ENCODE assay signal across 19 mouse cellular contexts in genomic region chr4:144913298-144914152, GRCm38 (mm10). TPM values are rescaled to one million over a fixed set of nuclear protein-coding genes. Genes with fewer than 3 reads are reported as not detected.
DNase-seq lines count a peak whose midpoint lies in the region; ATAC-seq and TF ChIP-seq lines count a peak whose summit lies in the region.
"Had no signal": no experiment of that assay in that cellular context is flagged by ENCODE, and none has a peak within 500 bp of the region (broad histone marks: within the 10 kb centered on the region; RNA-seq: fewer than 3 reads in every experiment).

No protein-coding gene starts in this region.

- H3K9ac ChIP-seq in liver, embryonic 13.5 days: no peak overlapping the region
- H3K9ac ChIP-seq in stomach, postnatal 0 days (ENCODE audit: low read length): no peak overlapping the region
- no peak overlapping the region for H3K9ac ChIP-seq in forebrain, embryonic 16.5 days (replicated peaks; ENCODE audit: low read depth, low read length)
- no peak overlapping the region for H3K9ac ChIP-seq in midbrain, embryonic 13.5 days (replicated peaks)
- H3K9ac ChIP-seq: forebrain, embryonic 15.5 days; limb, embryonic 13.5 days; midbrain, embryonic 12.5 days had no signal

- H3K4me2 ChIP-seq in liver, embryonic 13.5 days: no peak overlapping the region
- H3K4me2 ChIP-seq in stomach, postnatal 0 days (replicated peaks; ENCODE audit: low read depth): no peak overlapping the region
- H3K4me2 ChIP-seq in forebrain, embryonic 16.5 days (ENCODE audit: low read length): no peak overlapping the region
- no peak overlapping the region for H3K4me2 ChIP-seq in midbrain, embryonic 13.5 days (replicated peaks)
- H3K4me2 ChIP-seq: forebrain, embryonic 15.5 days; limb, embryonic 13.5 days; midbrain, embryonic 12.5 days had no signal

- H3K9me3 ChIP-seq in megakaryocyte, embryonic 14.5 days: no peaks in the 10 kb centered on the region
- no peaks in the 10 kb centered on the region for H3K9me3 ChIP-seq in liver, embryonic 13.5 days (replicated peaks)
- H3K9me3 ChIP-seq in stomach, postnatal 0 days (ENCODE audit: control insufficient read depth, low read length): no peaks in the 10 kb centered on the region
- H3K9me3 ChIP-seq in forebrain, embryonic 16.5 days (ENCODE audit: control insufficient read depth, low read length): no peaks in the 10 kb centered on the region
- no peaks in the 10 kb centered on the region for H3K9me3 ChIP-seq in midbrain, embryonic 13.5 days
- H3K9me3 ChIP-seq: forebrain, embryonic 15.5 days; heart, embryonic 10.5 days; limb, embryonic 13.5 days; midbrain, embryonic 12.5 days had no signal

- H3K4me3 ChIP-seq in megakaryocyte, embryonic 14.5 days (replicated peaks): peak overlapping the region; percentile 72
- H3K4me3 ChIP-seq in liver, embryonic 13.5 days (replicated peaks): no peak overlapping the region
- H3K4me3 ChIP-seq in stomach, postnatal 0 days (ENCODE audit: low read depth, low read length): no peak overlapping the region
- no peak overlapping the region for H3K4me3 ChIP-seq in forebrain, embryonic 16.5 days (replicated peaks; ENCODE audit: low read length)
- no peak overlapping the region for H3K4me3 ChIP-seq in midbrain, embryonic 13.5 days (replicated peaks)
- H3K4me3 ChIP-seq: forebrain, embryonic 15.5 days; heart, embryonic 10.5 days; limb, embryonic 13.5 days; midbrain, embryonic 12.5 days had no signal

- DNase-seq in adrenal gland, postnatal 14 days: peak; percentile 47
- DNase-seq in adrenal gland, postnatal 25 days: no peak
- DNase-seq in liver, embryonic 13.5 days: peak; percentile 56
- DNase-seq in stomach, postnatal 0 days (ENCODE audit: low spot score): no peak
- DNase-seq: B cell, adult 2 months; cerebellum, adult 9-11 months; embryo, embryonic 11 days; heart, postnatal 36 days; lung, postnatal 10 days; right cerebral cortex, postnatal 14 days had no signal

- H3K4me1 ChIP-seq in megakaryocyte, embryonic 14.5 days: peaks cover 98% of the 10 kb centered on the region
- peaks cover 25% of the 10 kb centered on the region for H3K4me1 ChIP-seq in liver, embryonic 13.5 days (replicated peaks)
- H3K4me1 ChIP-seq in stomach, postnatal 0 days (replicated peaks; ENCODE audit: control insufficient read depth, insufficient read depth): no peaks in the 10 kb centered on the region
- no peaks in the 10 kb centered on the region for H3K4me1 ChIP-seq in forebrain, embryonic 16.5 days (replicated peaks; ENCODE audit: control insufficient read depth, insufficient read depth, low read length)
- no peaks in the 10 kb centered on the region for H3K4me1 ChIP-seq in midbrain, embryonic 13.5 days (replicated peaks)
- H3K4me1 ChIP-seq: forebrain, embryonic 15.5 days; heart, embryonic 10.5 days; limb, embryonic 13.5 days; midbrain, embryonic 12.5 days had no signal

- WGBS in liver, embryonic 13.5 days (ENCODE audit: insufficient replicate concordance): 43% methylated on average over 6 of the region's 6 CpGs
- WGBS in stomach, postnatal 0 days: 61% methylated on average over 6 of the region's 6 CpGs
- 81% methylated on average over 6 of the region's 6 CpGs for WGBS in forebrain, embryonic 16.5 days
- WGBS in midbrain, embryonic 13.5 days: 85% methylated on average over 6 of the region's 6 CpGs

- TF ChIP-seq EP300 in stomach, postnatal 0 days (optimal IDR thresholded peaks at IDR 0.05): no peak

- H3K27ac ChIP-seq in liver, embryonic 13.5 days: no peak overlapping the region
- H3K27ac ChIP-seq in stomach, postnatal 0 days (replicated peaks): no peak overlapping the region
- H3K27ac ChIP-seq in forebrain, embryonic 16.5 days (ENCODE audit: low read length): no peak overlapping the region
- H3K27ac ChIP-seq in midbrain, embryonic 13.5 days: no peak overlapping the region
- H3K27ac ChIP-seq: forebrain, embryonic 15.5 days; heart, embryonic 10.5 days; limb, embryonic 13.5 days; midbrain, embryonic 12.5 days had no signal

- TF ChIP-seq CTCF in stomach, postnatal 0 days (IDR thresholded peaks at IDR 0.05; ENCODE audit: low read depth): no peak

- H3K27me3 ChIP-seq in megakaryocyte, embryonic 14.5 days (replicated peaks): no peaks in the 10 kb centered on the region
- no peaks in the 10 kb centered on the region for H3K27me3 ChIP-seq in liver, embryonic 13.5 days
- H3K27me3 ChIP-seq in stomach, postnatal 0 days (ENCODE audit: control insufficient read depth, insufficient read depth, low read length): no peaks in the 10 kb centered on the region
- no peaks in the 10 kb centered on the region for H3K27me3 ChIP-seq in forebrain, embryonic 16.5 days (replicated peaks; ENCODE audit: control insufficient read depth, insufficient read depth, low read length)
- no peaks in the 10 kb centered on the region for H3K27me3 ChIP-seq in midbrain, embryonic 13.5 days
- H3K27me3 ChIP-seq: forebrain, embryonic 15.5 days; limb, embryonic 13.5 days; midbrain, embryonic 12.5 days had no signal

- no peak for ATAC-seq in megakaryocyte, adult 5-6 weeks (ENCODE audit: poor library complexity, severe bottlenecking)
- ATAC-seq in liver, embryonic 13.5 days (ENCODE audit: low read depth): peak; percentile 57
- peak; percentile 19; the same call in 1 of the 2 replicates for ATAC-seq in stomach, postnatal 0 days (ENCODE audit: low FRiP score, low TSS enrichment)
- no peak for ATAC-seq in forebrain, embryonic 16.5 days
- ATAC-seq in midbrain, embryonic 13.5 days: no peak
- ATAC-seq: forebrain, embryonic 15.5 days; hindbrain, embryonic 16.5 days had no signal

- H3K36me3 ChIP-seq in megakaryocyte, embryonic 14.5 days (replicated peaks; ENCODE audit: low read length): peaks cover 98% of the 10 kb centered on the region
- peaks cover 1% of the 10 kb centered on the region; the same call in 1 of the 2 replicates for H3K36me3 ChIP-seq in liver, embryonic 13.5 days
- peaks cover 4% of the 10 kb centered on the region; the same call in 1 of the 2 replicates for H3K36me3 ChIP-seq in stomach, postnatal 0 days (ENCODE audit: control insufficient read depth, insufficient read depth, low read length)
- H3K36me3 ChIP-seq in forebrain, embryonic 16.5 days (ENCODE audit: control insufficient read depth, insufficient read depth): no peaks in the 10 kb centered on the region
- no peaks in the 10 kb centered on the region for H3K36me3 ChIP-seq in midbrain, embryonic 13.5 days
- H3K36me3 ChIP-seq: forebrain, embryonic 15.5 days; heart, embryonic 10.5 days; midbrain, embryonic 12.5 days had no signal

RNA-seq across cellular contexts. Expression of gene Dhrs3, which starts 20.9 kb away (rescaled TPM):
- 78.1 and 95.5 TPM in 2 replicates for total RNA-seq in adrenal gland, postnatal 14 days (2021)
- 83.0 and 111 TPM in 2 replicates for total RNA-seq in adrenal gland, postnatal 25 days (2021)
- 44.7 and 211 TPM in 2 replicates for polyA plus RNA-seq in megakaryocyte, embryonic 14.5 days (2012; ENCODE audit: insufficient read depth, low replicate concordance)
- total RNA-seq in megakaryocyte, adult 5-6 weeks (2015): 49.7 and 49.8 TPM in 2 replicates
- total RNA-seq in megakaryocyte, adult 5-6 weeks (2017): 60.0 and 61.4 TPM in 2 replicates
- polyA plus RNA-seq in liver, embryonic 13.5 days (2015; fragmentation: Nextera tagmentation; extraction: Ambion mirVana): 25.0 and 31.3 TPM in 2 replicates
- 103 and 106 TPM in 2 replicates for polyA plus RNA-seq in stomach, postnatal 0 days (2015; fragmentation: Nextera tagmentation; extraction: Ambion mirVana)
- 16.3 and 28.1 TPM in 2 replicates for polyA plus RNA-seq in forebrain, embryonic 16.5 days (2015; fragmentation: Nextera tagmentation; extraction: Ambion mirVana)
- 21.3 and 23.9 TPM in 2 replicates for polyA plus RNA-seq in midbrain, embryonic 13.5 days (2015; fragmentation: Nextera tagmentation; extraction: Ambion mirVana)

Comparison
In these comparisons a context has a peak if more than half of its experiments do, and no peak if none do; other contexts are left out.
1. DNase-seq: peak in adrenal gland, postnatal 14 days (single experiment) and liver, embryonic 13.5 days (single experiment); none in adrenal gland, postnatal 25 days (single experiment) and stomach, postnatal 0 days (single experiment).
2. ATAC-seq: peak in liver, embryonic 13.5 days (single experiment) and stomach, postnatal 0 days (single experiment); none in megakaryocyte, adult 5-6 weeks (single experiment), forebrain, embryonic 16.5 days (single experiment) and midbrain, embryonic 13.5 days (single experiment).